Mouse (Mus musculus): Measurements from ENCODE around the gene Swap70.

Gene Swap70

GRCm38 (mm10) chr7:110237451-110237836 lies 15.9 kb downstream of the Swap70 start:
- CTCF ChIA-PET = interaction anchor here (0.6 kb wide), 1 partner anchor 26 kb away, joined by 3 read pairs; no protein-coding TSS in a partner anchor

DNA sequence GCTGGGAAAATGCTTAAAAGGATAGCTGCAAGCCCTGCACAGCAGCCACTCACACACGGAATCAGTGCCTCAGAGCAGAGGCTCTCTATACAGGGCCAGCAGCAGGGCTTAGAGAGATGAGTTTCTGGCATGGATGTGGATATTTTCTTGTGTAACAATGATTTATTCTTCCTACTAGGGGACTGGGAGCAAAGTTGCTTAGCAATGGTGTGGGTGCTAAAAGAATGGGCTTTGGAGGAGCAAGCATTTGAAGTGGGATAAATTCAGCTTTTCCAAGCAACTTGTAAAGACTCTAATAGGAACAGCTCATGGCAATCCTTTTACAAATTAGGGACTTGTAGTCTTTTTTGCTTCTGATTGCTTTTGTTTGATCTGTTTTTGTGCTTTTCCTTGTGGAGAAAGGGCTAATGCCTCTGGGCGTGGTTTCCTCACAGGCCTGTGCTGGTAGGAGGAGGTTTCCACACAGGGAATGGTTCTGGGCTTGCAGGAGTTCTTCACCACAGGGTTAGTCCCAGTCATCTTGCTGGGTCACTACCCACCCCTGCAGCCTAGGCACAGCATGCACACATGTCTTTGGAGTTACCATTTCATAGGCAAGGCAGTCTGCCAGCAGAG lies 16.4 kb downstream of the Swap70 start:
- CTCF ChIA-PET = interaction anchor here (0.6 kb wide), 1 partner anchor 27 kb away, joined by 3 read pairs; no protein-coding TSS in a partner anchor

DNA sequence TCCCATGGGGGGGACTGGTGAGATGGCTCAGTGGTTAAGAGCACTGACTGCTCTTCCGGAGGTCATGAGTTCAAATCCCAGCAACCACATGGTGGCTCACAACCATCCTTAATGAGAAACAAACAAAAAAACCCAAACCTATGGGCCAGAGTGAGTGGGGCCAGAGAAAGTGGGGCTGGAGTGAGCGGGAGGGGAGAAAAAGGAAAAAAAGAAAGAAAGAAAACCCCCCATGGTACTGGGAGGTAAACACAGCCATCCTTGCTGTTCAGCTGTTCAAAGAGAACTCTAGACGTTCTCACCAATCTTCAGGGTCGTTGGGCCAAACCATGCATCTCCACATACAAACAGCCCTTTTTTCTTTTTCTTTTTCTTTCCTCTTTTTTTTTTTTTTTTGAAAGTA lies 18.1 kb downstream of the Swap70 start:
- CTCF ChIA-PET = no interaction called here

- CTCF ChIA-PET = interaction anchor here (0.7 to 1.4 kb wide), 3 partner anchors 12 to 395 kb away, joined by 3 to 4 read pairs (median 3); partner anchors contain the start of gene Zfp143
These were observed 20.2 kb downstream of the Swap70 start for GRCm38 (mm10) chr7:110241472-110242289.

DNA sequence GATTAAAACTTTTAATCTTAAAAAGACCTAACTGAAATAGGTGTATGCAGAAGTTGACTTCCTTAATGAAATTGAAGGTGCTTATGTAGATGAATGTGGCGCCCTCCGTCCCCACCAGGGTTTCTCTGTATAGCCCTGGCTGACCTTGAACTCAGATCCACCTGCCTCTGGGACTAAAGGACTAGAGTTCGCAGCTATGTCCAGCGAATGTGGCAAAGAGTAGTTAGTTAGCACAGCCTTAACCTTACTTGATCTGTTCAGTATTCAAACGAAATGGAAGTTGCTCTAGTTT lies 20.7 kb downstream of the Swap70 start:
- CTCF ChIA-PET = interaction anchor here (1.4 kb wide), 1 partner anchor 181 kb away, joined by 4 read pairs; the partner anchor contains the start of gene Zfp143

- CTCF ChIA-PET = interaction anchor here (0.7 kb wide), 1 partner anchor 88 kb away, joined by 3 read pairs; no protein-coding TSS in a partner anchor
These were observed 23.6 kb downstream of the Swap70 start for GRCm38 (mm10) chr7:110245128-110245527.

GRCm38 (mm10) chr7:110246526-110246925 lies 25.0 kb downstream of the Swap70 start:
- CTCF ChIA-PET = no interaction called here

DNA sequence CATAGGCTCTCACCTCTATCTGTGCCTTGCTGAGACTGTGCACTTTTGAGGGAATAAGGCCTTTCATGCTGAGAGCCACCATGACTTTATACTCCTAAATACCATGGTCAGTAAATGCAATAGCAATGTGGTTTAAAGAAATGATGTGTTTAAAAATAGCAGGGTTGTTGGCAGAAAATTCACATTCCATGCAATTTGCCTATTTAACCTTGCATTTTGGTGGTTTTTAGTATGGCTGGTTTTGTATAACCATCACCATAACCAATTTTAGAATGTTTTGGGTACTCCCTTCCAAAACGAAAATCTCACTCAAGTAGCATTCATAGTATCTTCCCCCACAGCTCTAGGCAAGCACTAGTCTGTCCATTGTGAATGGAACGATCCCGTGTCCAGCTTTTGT lies 26.3 kb downstream of the Swap70 start:
- CTCF ChIA-PET = no interaction called here

DNA sequence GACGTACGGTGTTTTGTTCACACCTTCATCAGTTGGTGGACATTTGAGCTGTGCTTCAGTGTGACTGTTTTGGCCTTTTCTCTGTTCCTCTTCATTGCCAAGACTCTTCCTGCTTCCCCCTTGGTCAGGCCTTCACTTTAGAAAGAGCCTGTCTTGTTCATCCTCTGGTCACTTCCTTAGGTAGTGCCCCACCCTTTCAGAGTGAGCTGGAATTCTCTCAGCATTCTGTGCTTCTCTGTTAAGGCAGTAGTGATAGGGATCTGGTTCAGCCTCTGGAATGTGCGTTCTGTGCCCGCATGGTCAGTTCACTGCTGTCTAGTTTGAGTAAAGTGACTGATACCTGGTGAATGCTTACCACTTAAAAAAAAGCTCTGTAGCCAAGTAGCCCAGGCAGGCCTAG lies 27.2 kb downstream of the Swap70 start:
- CTCF ChIA-PET = no interaction called here

DNA sequence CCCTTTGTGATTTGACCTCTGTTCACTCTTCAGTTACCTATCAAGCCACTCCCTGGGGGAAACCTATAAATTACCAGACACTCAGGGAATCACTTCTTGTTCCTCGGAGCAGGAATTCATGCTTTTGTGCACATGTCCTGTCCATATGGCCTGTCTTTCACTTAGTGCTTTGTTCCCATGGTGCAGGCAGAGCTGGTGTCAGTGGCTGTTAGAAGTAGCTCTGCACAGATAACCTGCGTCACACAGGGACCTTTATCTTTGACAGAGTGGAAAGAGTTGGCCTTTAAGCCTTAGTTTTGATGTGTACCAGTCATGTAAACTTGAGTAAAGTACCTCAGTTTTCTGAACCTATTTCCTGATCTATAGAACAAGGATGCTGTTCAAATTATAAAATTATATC lies 32.4 kb downstream of the Swap70 start:
- CTCF ChIA-PET = no interaction called here

- CTCF ChIA-PET = no interaction called here
These were observed 32.9 kb downstream of the Swap70 start for GRCm38 (mm10) chr7:110254395-110254794.

DNA sequence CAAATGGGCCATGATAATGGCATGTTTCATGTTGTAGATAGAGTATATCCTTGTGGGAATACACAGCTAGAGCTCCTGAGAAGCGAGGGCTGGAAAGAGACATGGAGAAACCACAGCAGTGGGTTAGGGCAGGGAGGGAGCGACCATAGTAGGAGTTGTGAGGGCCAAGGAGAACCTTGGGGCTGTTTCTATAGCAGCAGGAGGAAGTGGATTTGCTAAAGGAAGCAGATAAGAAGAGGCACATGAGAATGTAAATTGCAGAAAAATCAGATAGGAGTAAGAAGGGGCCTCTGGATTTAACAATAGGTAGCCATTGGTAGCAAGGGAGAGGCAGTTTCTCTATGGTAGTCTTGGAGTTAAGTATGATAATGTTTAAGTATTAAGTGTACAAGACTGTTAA lies 35.5 kb downstream of the Swap70 start:
- CTCF ChIA-PET = interaction anchor here (0.7 kb wide), 1 partner anchor 27 kb away, joined by 4 read pairs; no protein-coding TSS in a partner anchor

- CTCF ChIA-PET = interaction anchor here (0.6 kb wide), 1 partner anchor 160 kb away, joined by 3 read pairs; no protein-coding TSS in a partner anchor
These were observed 36.9 kb downstream of the Swap70 start for GRCm38 (mm10) chr7:110258196-110258950.

DNA sequence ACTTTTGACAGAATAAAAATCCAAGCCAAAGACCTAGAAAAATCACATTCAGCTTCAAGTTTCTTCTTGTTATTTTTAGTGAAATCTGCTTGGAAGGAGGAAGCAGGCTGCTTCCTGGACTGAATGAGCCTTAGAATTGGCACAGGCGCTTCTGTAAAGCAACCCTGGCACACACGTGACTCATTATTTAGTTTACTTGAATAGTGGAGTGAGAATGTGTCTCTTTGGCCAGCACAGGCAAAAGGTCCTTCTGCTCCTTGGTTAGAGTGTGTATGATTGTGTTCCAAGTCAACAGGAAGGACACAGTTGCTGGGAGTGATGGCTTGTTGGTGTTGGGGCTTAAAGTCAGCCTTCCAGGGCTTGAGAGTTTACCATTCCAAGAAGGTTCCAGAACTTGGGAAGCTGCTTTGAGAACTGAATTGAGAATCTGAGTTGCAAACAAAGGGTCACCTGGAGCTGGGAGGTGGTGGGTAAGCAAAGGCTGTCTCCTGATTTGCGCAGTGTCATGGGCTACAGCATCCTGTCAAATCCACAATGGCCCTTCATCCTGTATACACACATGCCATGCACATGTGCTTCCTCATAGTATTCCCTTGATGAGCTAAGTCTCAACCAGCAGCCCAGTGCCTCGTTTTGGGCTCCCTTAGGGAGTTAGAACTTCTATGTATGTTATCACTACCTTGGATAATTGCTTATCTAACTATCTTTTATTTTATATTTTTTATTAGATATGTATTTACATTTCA lies 38.6 kb downstream of the Swap70 start:
- CTCF ChIA-PET = interaction anchor here (0.6 kb wide), 1 partner anchor 19 kb away, joined by 3 read pairs; no protein-coding TSS in a partner anchor

- CTCF ChIA-PET = no interaction called here
These were observed 40.3 kb downstream of the Swap70 start for GRCm38 (mm10) chr7:110261807-110262206.

GRCm38 (mm10) chr7:110262661-110263060 lies 41.1 kb downstream of the Swap70 start:
- CTCF ChIA-PET = interaction anchor here (0.7 kb wide), 1 partner anchor 28 kb away, joined by 3 read pairs; no protein-coding TSS in a partner anchor

DNA sequence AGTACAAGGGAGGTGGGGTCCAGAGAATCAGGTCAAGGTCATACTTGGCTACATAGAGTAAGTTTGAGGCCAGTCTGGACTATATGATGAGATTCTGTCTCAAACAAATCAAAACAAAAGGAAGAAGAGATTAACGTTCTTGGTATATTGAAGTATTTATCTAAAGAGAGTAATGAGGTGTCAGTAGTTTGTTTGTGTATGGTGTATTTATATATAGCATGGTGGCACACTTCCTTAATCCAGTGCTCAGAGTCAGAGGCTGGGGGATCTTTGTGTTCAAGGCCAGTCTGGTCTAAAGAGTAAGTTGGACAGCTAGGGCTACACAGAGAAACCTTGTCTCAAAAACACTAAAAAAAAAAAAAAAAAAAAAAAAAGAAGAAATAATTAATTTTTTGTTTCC lies 42.0 kb downstream of the Swap70 start:
- CTCF ChIA-PET = no interaction called here

DNA sequence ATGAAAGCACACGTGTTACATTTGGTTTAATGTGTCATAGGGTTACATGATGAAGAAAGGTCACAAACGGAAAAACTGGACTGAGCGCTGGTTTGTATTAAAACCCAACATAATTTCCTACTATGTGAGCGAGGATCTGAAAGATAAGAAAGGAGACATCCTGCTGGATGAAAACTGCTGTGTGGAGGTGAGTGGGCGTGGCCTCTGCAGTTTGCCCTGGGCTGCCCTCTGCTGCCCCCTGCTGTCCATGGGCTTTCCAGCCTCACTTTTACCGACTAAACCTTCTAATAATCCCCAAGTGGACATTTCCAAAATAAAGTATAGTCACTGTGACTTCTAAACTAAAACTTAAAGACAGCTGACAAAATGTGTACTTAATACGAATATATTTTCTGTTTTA lies 44.3 kb downstream of the Swap70 start:
- CTCF ChIA-PET = interaction anchor here (1.2 to 1.3 kb wide), 2 partner anchors 22 to 101 kb away, joined by 4 to 7 read pairs; no protein-coding TSS in a partner anchor

DNA sequence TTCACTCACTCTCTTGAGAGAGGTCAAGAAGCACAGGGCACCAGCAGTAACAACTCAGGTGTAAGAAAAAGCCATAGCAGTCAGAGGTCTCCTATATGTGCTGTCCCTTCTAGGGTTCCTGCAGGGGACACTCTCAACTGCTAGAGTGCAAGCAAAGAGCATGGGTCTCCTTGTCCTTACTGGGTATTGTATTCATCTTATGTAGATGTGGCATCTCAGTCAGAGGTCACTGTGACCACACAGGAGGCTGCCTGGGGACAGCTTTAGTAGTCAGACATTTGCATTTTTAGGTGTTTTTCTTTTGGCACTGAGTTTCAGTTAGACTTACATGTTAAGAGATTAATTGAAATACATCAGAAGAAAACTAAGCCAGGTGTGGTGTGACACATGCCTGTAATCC lies 45.5 kb downstream of the Swap70 start:
- CTCF ChIA-PET = interaction anchor here (0.6 to 1.3 kb wide), 3 partner anchors 21 to 103 kb away, joined by 3 to 7 read pairs (median 4); no protein-coding TSS in a partner anchor

- CTCF ChIA-PET = interaction anchor here (0.6 kb wide), 1 partner anchor 129 kb away, joined by 3 read pairs; no protein-coding TSS in a partner anchor
These were observed 46.5 kb downstream of the Swap70 start for GRCm38 (mm10) chr7:110267994-110268393.

DNA sequence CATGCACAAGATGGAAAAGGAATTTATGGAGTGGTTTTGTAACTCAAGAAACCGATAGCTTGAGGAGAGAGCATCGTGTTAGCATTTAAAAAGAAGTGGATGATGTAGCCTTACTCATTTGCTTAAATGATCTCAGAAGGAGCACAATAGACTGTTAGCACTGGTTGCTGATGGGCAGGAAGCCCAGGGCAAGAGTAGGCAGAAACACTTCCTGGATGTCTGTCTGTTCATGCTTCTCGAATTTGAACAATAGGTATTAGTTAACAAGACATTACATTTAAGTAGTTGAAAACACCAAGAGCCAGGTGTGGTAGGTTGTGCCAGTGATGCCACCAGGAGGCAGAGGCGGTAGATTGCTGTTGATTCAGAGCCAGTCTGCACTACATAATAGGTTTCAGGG lies 47.0 kb downstream of the Swap70 start:
- CTCF ChIA-PET = interaction anchor here (0.6 kb wide), 1 partner anchor 105 kb away, joined by 3 read pairs; no protein-coding TSS in a partner anchor

Data from spleen, embryonic (tissue).